In genomic region chr12:111536746-111537145, GRCm38 (mm10) we compare ENCODE assay signal across 8 mouse cellular contexts. TPM values are rescaled to one million over a fixed set of nuclear protein-coding genes. Genes with fewer than 3 reads are reported as not detected.
DNase-seq lines count a peak whose midpoint lies in the region; ATAC-seq and TF ChIP-seq lines count a peak whose summit lies in the region.

No protein-coding gene starts in this region.

- TF ChIP-seq POLR2A in cerebellum, adult 2 months (IDR thresholded peaks at IDR 0.05; ENCODE audit: borderline replicate concordance, insufficient read depth, low read length): no peak

- 62% methylated on average over 4 of the region's 4 CpGs for WGBS in embryonic facial prominence, embryonic 11.5 days
- WGBS in intestine, embryonic 16.5 days: 37% methylated on average over 4 of the region's 4 CpGs
- WGBS in neural tube, embryonic 13.5 days: 22% methylated on average over 4 of the region's 4 CpGs
- 39% methylated on average over 4 of the region's 4 CpGs for whole genome bisulfite sequencing in cerebellum, adult 2 months

- no peak overlapping the region; the same call in 1 of the 2 replicates for H3K9ac ChIP-seq in embryonic facial prominence, embryonic 11.5 days (replicated peaks; ENCODE audit: low read length)
- peak overlapping the region; percentile 99 for H3K9ac ChIP-seq in intestine, embryonic 16.5 days (ENCODE audit: low read depth, low read length)
- H3K9ac ChIP-seq in neural tube, embryonic 13.5 days: peak overlapping the region; percentile 97

- H3K27me3 ChIP-seq in embryonic facial prominence, embryonic 11.5 days (ENCODE audit: control insufficient read depth, insufficient read depth, low read length): no peaks in the 10 kb centered on the region
- H3K27me3 ChIP-seq in intestine, embryonic 16.5 days (replicated peaks; ENCODE audit: control insufficient read depth, insufficient read depth, low read length): no peaks in the 10 kb centered on the region
- no peaks in the 10 kb centered on the region for H3K27me3 ChIP-seq in neural tube, embryonic 13.5 days
- H3K27me3 ChIP-seq in cerebellum, adult 2 months (ENCODE audit: control insufficient read depth, insufficient read depth, low read length): no peaks in the 10 kb centered on the region

- peak overlapping the region; percentile 98 for H3K27ac ChIP-seq in layer of hippocampus, adult 2 months
- no peak overlapping the region for H3K27ac ChIP-seq in embryonic facial prominence, embryonic 11.5 days (replicated peaks; ENCODE audit: low read depth, low read length)
- H3K27ac ChIP-seq in intestine, embryonic 16.5 days (ENCODE audit: low read length): peak overlapping the region; percentile 79
- peak overlapping the region; percentile 95 for H3K27ac ChIP-seq in neural tube, embryonic 13.5 days (replicated peaks)
- no peak overlapping the region for H3K27ac ChIP-seq in cerebellum, adult 2 months (ENCODE audit: insufficient read depth, low read length)

- H3K4me2 ChIP-seq in embryonic facial prominence, embryonic 11.5 days (ENCODE audit: low read depth, low read length): peak overlapping the region; percentile 60
- H3K4me2 ChIP-seq in intestine, embryonic 16.5 days (ENCODE audit: low read depth, low read length): peak overlapping the region; percentile 71
- H3K4me2 ChIP-seq in neural tube, embryonic 13.5 days: peak overlapping the region; percentile 60

- DNase-seq in layer of hippocampus, adult 2 months (ENCODE audit: low spot score in 2 of 2): no peak
- no peak for DNase-seq in layer of hippocampus, postnatal 25 days (ENCODE audit: extremely low spot score in 1 of 2, low spot score in 1 of 2)
- DNase-seq in embryonic facial prominence, embryonic 11.5 days (ENCODE audit: low spot score): no peak
- no peak for DNase-seq in cerebellum, adult 2 months
- no peak for DNase-seq in yolk sac, embryonic 10.5 days (ENCODE audit: low spot score)
- no peak for DNase-seq in cerebellum, postnatal 25 days

- no peak for TF ChIP-seq CTCF in layer of hippocampus, adult 2 months (conservative IDR thresholded peaks at IDR 0.05)
- TF ChIP-seq CTCF in cerebellum, adult 2 months (IDR thresholded peaks at IDR 0.05; ENCODE audit: borderline replicate concordance, insufficient read depth, low read depth, low read length): no peak

- peak overlapping the region; percentile 81 for H3K4me3 ChIP-seq in layer of hippocampus, adult 2 months
- peak overlapping the region; percentile 99 for H3K4me3 ChIP-seq in embryonic facial prominence, embryonic 11.5 days (ENCODE audit: low read depth, low read length)
- peak overlapping the region; percentile 76 for H3K4me3 ChIP-seq in intestine, embryonic 16.5 days (ENCODE audit: low read length)
- peak overlapping the region; percentile 90 for H3K4me3 ChIP-seq in neural tube, embryonic 13.5 days
- H3K4me3 ChIP-seq in cerebellum, adult 2 months (replicated peaks; ENCODE audit: insufficient read depth, low read depth, low read length): no peak overlapping the region

- H3K9me3 ChIP-seq in embryonic facial prominence, embryonic 11.5 days (replicated peaks; ENCODE audit: control insufficient read depth, low read length): no peaks in the 10 kb centered on the region
- H3K9me3 ChIP-seq in intestine, embryonic 16.5 days (ENCODE audit: control insufficient read depth, low read length): no peaks in the 10 kb centered on the region
- no peaks in the 10 kb centered on the region for H3K9me3 ChIP-seq in neural tube, embryonic 13.5 days

- no peaks in the 10 kb centered on the region for H3K4me1 ChIP-seq in embryonic facial prominence, embryonic 11.5 days (ENCODE audit: control insufficient read depth, insufficient read depth, low read length)
- peaks cover 15% of the 10 kb centered on the region for H3K4me1 ChIP-seq in intestine, embryonic 16.5 days (ENCODE audit: control insufficient read depth, insufficient read depth, low read length)
- peaks cover 51% of the 10 kb centered on the region for H3K4me1 ChIP-seq in neural tube, embryonic 13.5 days (replicated peaks)
- peaks cover 5% of the 10 kb centered on the region; the same call in 1 of the 2 replicates for H3K4me1 ChIP-seq in cerebellum, adult 2 months (ENCODE audit: control insufficient read depth, insufficient read depth, low read length)

- ATAC-seq in embryonic facial prominence, embryonic 11.5 days (replicated peaks; ENCODE audit: insufficient number of reproducible peaks, low FRiP score, low TSS enrichment, low read depth): no peak
- no peak for ATAC-seq in intestine, embryonic 16.5 days
- ATAC-seq in neural tube, embryonic 13.5 days (ENCODE audit: low read depth): no peak

- peaks cover 7% of the 10 kb centered on the region for H3K36me3 ChIP-seq in embryonic facial prominence, embryonic 11.5 days (replicated peaks; ENCODE audit: control insufficient read depth, insufficient read depth, low read depth, low read length)
- H3K36me3 ChIP-seq in intestine, embryonic 16.5 days (ENCODE audit: control insufficient read depth, insufficient read depth, low read length): peaks cover 4% of the 10 kb centered on the region; the same call in 1 of the 2 replicates
- peaks cover 25% of the 10 kb centered on the region for H3K36me3 ChIP-seq in neural tube, embryonic 13.5 days

RNA-seq across cellular contexts. Expression of gene Eif5, which starts 1.1 kb away (rescaled TPM):
- 100 to 1,000 TPM; 253 to 260 TPM for total RNA-seq in layer of hippocampus, adult 2 months (2021)
- total RNA-seq in layer of hippocampus, postnatal 25 days (2021): 100 to 1,000 TPM; 243 to 246 TPM
- polyA plus RNA-seq in embryonic facial prominence, embryonic 11.5 days (2014; fragmentation: Nextera tagmentation; extraction: Ambion mirVana): 690 and 721 TPM in 2 replicates
- polyA plus RNA-seq in intestine, embryonic 16.5 days (2015; fragmentation: Nextera tagmentation; extraction: Ambion mirVana): 523 and 531 TPM in 2 replicates
- polyA plus RNA-seq in neural tube, embryonic 13.5 days (2015; fragmentation: Nextera tagmentation; extraction: Ambion mirVana): 552 and 587 TPM in 2 replicates
- polyA plus RNA-seq in cerebellum, adult 2 months (2012; rRNA removed): 176 and 183 TPM in 2 replicates

RNA-seq across cellular contexts. Expression of gene Mark3, which starts 37.6 kb away (rescaled TPM):
- total RNA-seq in layer of hippocampus, adult 2 months (2021): 100 to 1,000 TPM; 108 to 110 TPM
- 100 to 1,000 TPM; 103 to 116 TPM for total RNA-seq in layer of hippocampus, postnatal 25 days (2021)
- 63.4 and 70.5 TPM in 2 replicates for polyA plus RNA-seq in embryonic facial prominence, embryonic 11.5 days (2014; fragmentation: Nextera tagmentation; extraction: Ambion mirVana)
- polyA plus RNA-seq in intestine, embryonic 16.5 days (2015; fragmentation: Nextera tagmentation; extraction: Ambion mirVana): 13.4 and 14.2 TPM in 2 replicates
- 53.1 and 61.5 TPM in 2 replicates for polyA plus RNA-seq in neural tube, embryonic 13.5 days (2015; fragmentation: Nextera tagmentation; extraction: Ambion mirVana)
- 80.0 and 81.4 TPM in 2 replicates for polyA plus RNA-seq in cerebellum, adult 2 months (2012; rRNA removed)

RNA-seq across cellular contexts. Expression of gene Gm266, which starts 51.1 kb away (rescaled TPM):
- 1 to 10 TPM; 5.2 to 6.1 TPM for total RNA-seq in layer of hippocampus, adult 2 months (2021)
- total RNA-seq in layer of hippocampus, postnatal 25 days (2021): 1 to 10 TPM; 5.6 to 7.8 TPM
- 23.9 and 27.9 TPM in 2 replicates for polyA plus RNA-seq in embryonic facial prominence, embryonic 11.5 days (2014; fragmentation: Nextera tagmentation; extraction: Ambion mirVana)
- 11.7 and 12.2 TPM in 2 replicates for polyA plus RNA-seq in intestine, embryonic 16.5 days (2015; fragmentation: Nextera tagmentation; extraction: Ambion mirVana)
- 1.6 TPM in 2 replicates for polyA plus RNA-seq in neural tube, embryonic 13.5 days (2015; fragmentation: Nextera tagmentation; extraction: Ambion mirVana)
- polyA plus RNA-seq in cerebellum, adult 2 months (2012; rRNA removed): 8.8 and 11.2 TPM in 2 replicates

Comparison
In these comparisons a context has a peak if more than half of its experiments do, and no peak if none do; other contexts are left out.
1. H3K27ac ChIP-seq: peak in layer of hippocampus, adult 2 months (single experiment), intestine, embryonic 16.5 days (single experiment) and neural tube, embryonic 13.5 days (single experiment); none in embryonic facial prominence, embryonic 11.5 days (single experiment) and cerebellum, adult 2 months (single experiment).
2. Peak in every context shown above with its lines, with median percentiles within 50 percentile points of each other: H3K4me2 ChIP-seq.